Mouse (Mus musculus): Measurements from ENCODE around the gene Klrb1c. TPM values are rescaled to one million over a fixed set of nuclear protein-coding genes. Genes with fewer than 3 reads are reported as not detected.
"Not testable (repeated sequence)": the region's sequence is repeated elsewhere in the genome, so short reads cannot be mapped to it uniquely, and the experiment has no call there.

Gene Klrb1c
- polyA plus RNA-seq, 1 experiment, result 0.25 TPM

DNA sequence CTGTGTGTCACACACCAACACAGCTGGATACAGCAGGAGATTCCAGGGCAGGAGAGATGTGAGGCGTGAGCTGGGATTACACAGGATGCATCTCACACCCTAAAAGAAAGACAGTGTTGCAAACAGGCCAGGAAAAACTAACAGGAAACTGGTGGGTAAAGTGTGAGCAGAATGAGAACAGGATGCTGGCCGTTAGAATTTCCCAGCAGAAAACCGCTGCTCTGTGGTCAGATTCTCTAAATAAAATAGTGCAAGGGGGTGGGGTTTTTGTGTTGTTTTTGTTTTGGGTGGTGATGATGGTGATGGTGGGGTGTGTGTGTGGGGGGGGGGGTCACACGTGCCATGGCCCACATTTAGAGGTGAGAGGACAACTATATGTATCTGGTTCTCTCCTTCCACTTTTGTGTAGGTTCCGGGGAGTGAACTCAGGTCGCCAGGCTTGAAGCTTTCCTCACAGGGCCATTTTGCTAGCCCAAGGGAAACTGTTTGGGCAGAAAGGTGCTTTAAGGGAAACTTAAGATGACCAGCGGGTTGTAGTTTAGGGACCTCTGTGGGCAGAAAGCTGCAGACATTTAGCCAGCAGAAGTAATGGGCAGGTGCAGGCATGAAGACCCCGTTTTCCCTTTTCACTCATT lies 7.4 kb upstream of the Klrb1c start:
- H3K27me3 ChIP-seq (ENCODE audit: control insufficient read depth, insufficient read depth, low read length), result no peaks in the 10 kb centered on the region
- TF ChIP-seq CTCF (IDR thresholded peaks at IDR 0.05; ENCODE audit: control insufficient read depth, insufficient read depth, insufficient replicate concordance, low read depth, low read length) (no peak), POLR2A (IDR thresholded peaks at IDR 0.05; ENCODE audit: control insufficient read depth, low read depth, low read length) (no peak)
- H3K27ac ChIP-seq (ENCODE audit: control insufficient read depth, insufficient read depth, low read depth, low read length), result no peak overlapping the region
- H3K4me3 ChIP-seq (ENCODE audit: control insufficient read depth, low read depth, low read length), result no peak overlapping the region
- H3K36me3 ChIP-seq (ENCODE audit: control insufficient read depth, insufficient read depth, low read length), result no peaks in the 10 kb centered on the region
- peaks cover 2% of the 10 kb centered on the region for H3K4me1 ChIP-seq (ENCODE audit: control insufficient read depth, insufficient read depth, low read length)

DNA sequence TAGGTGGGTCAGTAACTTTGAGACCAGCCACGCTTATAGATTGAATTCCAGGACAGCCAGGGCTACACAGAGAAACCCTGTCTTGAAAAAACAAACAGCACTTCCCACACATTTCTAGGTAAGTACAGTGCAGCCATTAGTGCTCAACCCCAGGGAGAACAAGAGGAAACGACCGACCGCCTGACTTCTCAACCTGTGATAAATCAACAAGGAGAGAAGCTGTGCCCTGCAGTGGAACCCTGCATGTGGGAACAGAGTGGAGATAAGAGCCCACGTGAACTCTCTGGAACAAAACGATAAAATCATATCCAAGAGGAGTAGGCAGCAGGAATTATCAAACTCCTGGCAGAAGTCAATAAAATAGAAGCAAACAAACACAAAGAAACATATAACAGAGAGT lies 4.7 kb upstream of the Klrb1c start:
- no peak overlapping the region for H3K4me3 ChIP-seq (ENCODE audit: control insufficient read depth, low read depth, low read length)
- H3K27me3 ChIP-seq (ENCODE audit: control insufficient read depth, insufficient read depth, low read length), result no peaks in the 10 kb centered on the region
- peaks cover 2% of the 10 kb centered on the region for H3K4me1 ChIP-seq (ENCODE audit: control insufficient read depth, insufficient read depth, low read length)
- TF ChIP-seq POLR2A (IDR thresholded peaks at IDR 0.05; ENCODE audit: control insufficient read depth, low read depth, low read length) (no peak), CTCF (IDR thresholded peaks at IDR 0.05; ENCODE audit: control insufficient read depth, insufficient read depth, insufficient replicate concordance, low read depth, low read length) (no peak)
- H3K27ac ChIP-seq (ENCODE audit: control insufficient read depth, insufficient read depth, low read depth, low read length), result no peak overlapping the region
- no peaks in the 10 kb centered on the region for H3K36me3 ChIP-seq (ENCODE audit: control insufficient read depth, insufficient read depth, low read length)

DNA sequence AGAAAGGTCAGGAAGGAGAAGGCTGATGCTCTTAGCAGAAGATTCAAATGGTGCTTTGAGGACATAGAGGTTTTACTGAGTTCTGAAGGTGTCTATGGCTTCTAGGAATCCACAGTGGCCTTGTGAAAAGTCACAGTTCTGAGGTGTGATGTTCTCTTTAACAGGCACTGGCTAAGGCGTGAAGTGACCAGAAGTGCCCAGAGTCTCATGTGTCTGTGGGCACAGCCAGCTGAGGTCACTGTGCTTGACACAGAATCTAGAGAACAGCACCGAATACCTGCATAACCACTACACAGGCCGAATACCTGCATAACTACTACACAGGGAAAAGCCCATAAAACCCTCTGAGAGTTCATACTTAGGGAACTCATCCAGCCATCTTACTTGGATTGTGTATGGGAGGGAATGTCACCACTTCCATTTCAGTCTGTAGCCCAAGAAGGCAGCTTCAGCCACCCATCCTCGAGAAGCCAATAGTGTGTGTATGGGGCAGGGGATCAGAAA lies 1.5 kb upstream of the Klrb1c start:
- H3K4me1 ChIP-seq (ENCODE audit: control insufficient read depth, insufficient read depth, low read length); H3K4me3 ChIP-seq (ENCODE audit: control insufficient read depth, low read depth, low read length); H3K36me3 ChIP-seq (ENCODE audit: control insufficient read depth, insufficient read depth, low read length); H3K27me3 ChIP-seq (ENCODE audit: control insufficient read depth, insufficient read depth, low read length); H3K27ac ChIP-seq (ENCODE audit: control insufficient read depth, insufficient read depth, low read depth, low read length): not testable (repeated sequence)

DNA sequence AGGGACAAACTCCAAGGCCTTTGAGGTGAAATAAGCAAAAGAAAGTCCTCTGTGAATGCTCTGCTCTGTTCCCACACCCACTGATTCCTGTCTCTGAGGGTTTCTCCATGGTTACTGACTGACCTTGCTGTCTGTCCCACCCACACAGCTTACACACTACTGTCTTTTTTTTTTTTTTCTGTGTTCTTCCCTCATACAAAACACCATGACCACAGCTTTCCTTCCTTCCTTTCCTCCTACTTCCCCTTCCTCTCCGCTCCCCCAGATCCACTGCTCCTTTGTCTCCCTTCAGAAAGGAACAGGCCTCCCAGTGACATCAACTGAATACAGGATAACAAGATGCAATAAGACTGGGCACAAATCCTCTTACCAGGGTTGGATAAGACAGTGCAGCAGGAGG lies 498 bp downstream of the Klrb1c start:
- Histone ChIP-seq H3K27me3 (ENCODE audit: control insufficient read depth, insufficient read depth, low read length) (no peaks in the 10 kb centered on the region), H3K36me3 (ENCODE audit: control insufficient read depth, insufficient read depth, low read length) (no peaks in the 10 kb centered on the region), H3K4me3 (ENCODE audit: control insufficient read depth, low read depth, low read length) (no peak overlapping the region), H3K27ac (ENCODE audit: control insufficient read depth, insufficient read depth, low read depth, low read length) (no peak overlapping the region), H3K4me1 (ENCODE audit: control insufficient read depth, insufficient read depth, low read length) (no peaks in the 10 kb centered on the region)
- TF ChIP-seq CTCF (IDR thresholded peaks at IDR 0.05; ENCODE audit: control insufficient read depth, insufficient read depth, insufficient replicate concordance, low read depth, low read length) (no peak), POLR2A (IDR thresholded peaks at IDR 0.05; ENCODE audit: control insufficient read depth, low read depth, low read length) (no peak)

DNA sequence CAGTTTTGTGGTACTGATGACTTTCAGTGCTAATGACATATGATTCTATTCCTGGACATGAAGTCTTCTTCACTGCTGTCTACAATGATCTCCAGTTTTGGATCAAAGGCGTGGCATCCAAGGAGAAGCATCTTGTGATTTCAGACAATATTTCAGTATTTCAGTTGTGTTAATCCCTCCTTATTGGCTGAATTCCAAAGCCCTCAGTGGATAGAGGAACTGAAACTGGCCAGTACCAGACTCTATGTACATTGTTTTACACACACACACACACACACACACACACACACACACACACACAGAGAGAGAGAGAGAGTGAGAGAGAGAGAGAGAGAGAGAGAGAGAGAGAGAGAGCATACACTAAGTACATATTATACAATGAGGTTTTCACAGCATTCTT lies 2.6 kb downstream of the Klrb1c start:
- not testable (repeated sequence) for H3K27ac ChIP-seq (ENCODE audit: control insufficient read depth, insufficient read depth, low read depth, low read length); H3K4me3 ChIP-seq (ENCODE audit: control insufficient read depth, low read depth, low read length); H3K27me3 ChIP-seq (ENCODE audit: control insufficient read depth, insufficient read depth, low read length); H3K36me3 ChIP-seq (ENCODE audit: control insufficient read depth, insufficient read depth, low read length); H3K4me1 ChIP-seq (ENCODE audit: control insufficient read depth, insufficient read depth, low read length)

DNA sequence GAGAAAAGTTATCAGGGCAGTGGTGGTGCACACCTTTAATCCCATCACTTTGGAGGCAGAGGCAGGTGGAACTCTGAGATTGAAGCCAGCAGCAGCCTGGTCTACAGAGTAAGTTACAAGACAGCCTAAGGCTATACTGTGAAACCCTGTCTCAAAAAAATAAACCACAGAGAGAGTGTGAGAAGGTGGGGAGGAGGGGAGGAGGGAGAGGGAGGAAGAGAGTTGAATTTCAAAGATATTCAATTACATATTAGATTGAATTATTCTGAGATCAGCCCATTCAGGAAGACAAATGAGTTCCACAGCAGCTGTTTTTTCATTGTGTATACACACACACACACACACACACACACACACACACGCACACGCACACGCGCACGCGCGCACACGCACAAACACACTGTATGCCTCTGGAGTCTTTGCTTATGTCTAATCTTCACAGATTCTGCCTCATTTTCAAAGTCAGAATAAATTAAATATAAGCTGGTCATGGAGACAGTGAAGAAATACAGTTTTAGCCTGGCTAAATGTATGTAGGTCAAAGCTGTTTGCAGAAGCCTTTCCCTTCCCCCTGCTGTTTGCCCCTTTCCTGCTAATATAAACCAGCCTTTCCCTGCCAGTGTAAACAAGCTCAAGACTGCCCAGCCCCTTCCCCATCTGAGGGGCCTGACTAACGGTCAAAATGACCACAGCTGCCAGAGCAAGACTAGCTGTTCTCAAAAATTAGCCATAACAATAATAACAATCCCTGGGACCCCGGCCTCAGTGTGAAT lies 19.3 kb downstream of the Klrb1c start:
- no peak overlapping the region for H3K4me3 ChIP-seq (ENCODE audit: control insufficient read depth, low read depth, low read length)
- no peak overlapping the region for H3K27ac ChIP-seq (ENCODE audit: control insufficient read depth, insufficient read depth, low read depth, low read length)
- H3K27me3 ChIP-seq (ENCODE audit: control insufficient read depth, insufficient read depth, low read length), result no peaks in the 10 kb centered on the region
- no peaks in the 10 kb centered on the region for H3K36me3 ChIP-seq (ENCODE audit: control insufficient read depth, insufficient read depth, low read length)
- no peaks in the 10 kb centered on the region; the same call in 1 of the 2 replicates for H3K4me1 ChIP-seq (ENCODE audit: control insufficient read depth, insufficient read depth, low read length)
- TF ChIP-seq CTCF (IDR thresholded peaks at IDR 0.05; ENCODE audit: control insufficient read depth, insufficient read depth, insufficient replicate concordance, low read depth, low read length), result no peak
- TF ChIP-seq POLR2A (IDR thresholded peaks at IDR 0.05; ENCODE audit: control insufficient read depth, low read depth, low read length), result no peak

DNA sequence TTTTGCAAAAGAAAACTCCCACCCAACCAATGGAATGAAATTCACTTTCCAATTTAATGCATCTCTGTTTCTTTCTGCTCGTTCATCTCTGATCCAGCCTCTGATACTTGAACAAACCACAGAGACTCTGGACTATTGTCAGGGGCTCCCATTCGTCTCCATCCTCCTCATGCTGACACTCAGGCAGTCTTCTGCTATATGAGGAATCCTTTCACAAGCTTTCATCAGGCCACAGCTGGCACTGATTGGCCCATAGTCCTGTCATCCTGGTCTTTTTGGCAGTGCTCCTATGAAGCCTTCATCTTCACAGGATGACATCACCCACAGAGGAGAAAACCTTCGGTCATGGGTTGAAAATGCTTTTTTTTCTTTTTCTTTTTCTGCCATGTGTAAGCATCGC lies 21.0 kb downstream of the Klrb1c start:
- no peak for TF ChIP-seq CTCF (IDR thresholded peaks at IDR 0.05; ENCODE audit: control insufficient read depth, insufficient read depth, insufficient replicate concordance, low read depth, low read length)
- Histone ChIP-seq H3K4me1 (ENCODE audit: control insufficient read depth, insufficient read depth, low read length) (peaks cover 2% of the 10 kb centered on the region), H3K4me3 (ENCODE audit: control insufficient read depth, low read depth, low read length) (no peak overlapping the region), H3K27me3 (ENCODE audit: control insufficient read depth, insufficient read depth, low read length) (no peaks in the 10 kb centered on the region), H3K36me3 (ENCODE audit: control insufficient read depth, insufficient read depth, low read length) (no peaks in the 10 kb centered on the region), H3K27ac (ENCODE audit: control insufficient read depth, insufficient read depth, low read depth, low read length) (no peak overlapping the region)

DNA sequence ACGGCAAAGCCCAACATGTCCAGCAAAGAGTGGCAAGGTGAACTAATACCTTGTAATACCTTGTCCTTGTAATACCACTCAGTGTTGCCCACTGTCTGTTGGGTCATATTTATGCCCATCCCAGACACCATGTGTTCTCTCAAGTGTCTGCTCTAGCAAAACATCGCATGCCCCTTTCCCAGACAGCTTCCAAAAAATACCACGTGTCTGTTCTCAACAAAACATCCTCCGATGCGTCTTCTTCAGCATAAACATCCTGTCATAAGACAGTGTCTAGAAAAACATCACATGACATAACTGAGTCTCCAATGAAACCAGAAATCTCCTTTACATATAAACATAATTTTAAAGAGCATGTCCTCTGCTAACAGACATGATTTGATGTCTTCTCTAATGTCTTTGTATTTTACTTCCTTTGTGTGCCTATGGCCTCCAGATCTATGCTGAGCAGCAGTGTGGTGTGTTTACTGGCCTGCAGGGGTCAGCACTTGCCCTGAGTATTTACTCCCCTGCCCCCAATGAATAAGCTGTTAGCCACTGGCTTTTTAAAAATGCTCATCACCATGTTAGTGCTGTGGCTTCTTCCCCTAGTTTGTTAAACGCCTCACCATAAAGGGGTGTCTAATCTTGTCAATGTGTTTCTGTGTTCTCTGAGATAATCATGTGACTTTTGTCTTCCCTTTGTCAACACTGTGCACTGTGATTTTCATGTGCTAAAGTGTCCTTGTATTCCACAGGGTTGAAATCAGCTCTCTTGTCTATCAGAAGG lies 22.3 kb downstream of the Klrb1c start:
- H3K36me3 ChIP-seq (ENCODE audit: control insufficient read depth, insufficient read depth, low read length); H3K4me3 ChIP-seq (ENCODE audit: control insufficient read depth, low read depth, low read length); H3K27me3 ChIP-seq (ENCODE audit: control insufficient read depth, insufficient read depth, low read length); H3K27ac ChIP-seq (ENCODE audit: control insufficient read depth, insufficient read depth, low read depth, low read length); H3K4me1 ChIP-seq (ENCODE audit: control insufficient read depth, insufficient read depth, low read length): not testable (repeated sequence)
